Mouse (Mus musculus): ENCODE results near the gene Arhgef15. TPM values are rescaled to one million over a fixed set of nuclear protein-coding genes. Genes with fewer than 3 reads are reported as not detected.
A peak's percentile ranks its signal among the peaks of the same experiment; 100 is the strongest.
"Not testable (repeated sequence)": the region's sequence is repeated elsewhere in the genome, so short reads cannot be mapped to it uniquely, and the experiment has no call there.

Gene Arhgef15
- polyA plus RNA-seq, 1 experiment from 2014 or later, result 13.3 TPM

- Histone ChIP-seq H3K9me3 (replicated peaks) (no peaks in the 10 kb centered on the region), H3K27ac (ENCODE audit: poor library complexity, severe bottlenecking) (no peak overlapping the region), H3K27me3 (replicated peaks) (0 out of 2 replicates have a peak, but pooled peaks cover 10% of the 10 kb centered on the region), H3K36me3 (no peaks in the 10 kb centered on the region), H3K4me3 (no peak overlapping the region), H3K4me2 (no peak overlapping the region), H3K4me1 (replicated peaks) (peaks cover 29% of the 10 kb centered on the region), H3K9ac (no peak overlapping the region)
- ATAC-seq (ENCODE audit: insufficient number of reproducible peaks, low FRiP score), result no peak
- WGBS, result 34% methylated on average over 3 of the region's 3 CpGs
These were observed 8.6 kb upstream of the Arhgef15 start for GRCm38 (mm10) chr11:68965845-68966244.

GRCm38 (mm10) chr11:68965050-68965449, 7.8 kb upstream of the Arhgef15 start:
- Histone ChIP-seq H3K4me3 (no peak overlapping the region), H3K27ac (ENCODE audit: poor library complexity, severe bottlenecking) (no peak overlapping the region), H3K27me3 (replicated peaks) (0 out of 2 replicates have a peak, but pooled peaks cover 10% of the 10 kb centered on the region), H3K4me2 (no peak overlapping the region), H3K36me3 (no peaks in the 10 kb centered on the region), H3K9me3 (replicated peaks) (no peaks in the 10 kb centered on the region), H3K4me1 (replicated peaks) (peaks cover 22% of the 10 kb centered on the region), H3K9ac (no peak overlapping the region)
- no peak for ATAC-seq (ENCODE audit: insufficient number of reproducible peaks, low FRiP score)

GRCm38 (mm10) chr11:68963405-68963804, 6.1 kb upstream of the Arhgef15 start:
- Histone ChIP-seq H3K27ac (ENCODE audit: poor library complexity, severe bottlenecking) (no peak overlapping the region), H3K4me3 (no peak overlapping the region), H3K9ac (no peak overlapping the region), H3K36me3 (no peaks in the 10 kb centered on the region), H3K4me1 (replicated peaks) (peaks cover 12% of the 10 kb centered on the region), H3K27me3 (replicated peaks) (0 out of 2 replicates have a peak, but pooled peaks cover under 1% of the 10 kb centered on the region), H3K9me3 (replicated peaks) (no peaks in the 10 kb centered on the region), H3K4me2 (no peak overlapping the region)
- 68% methylated on average over 2 of the region's 2 CpGs for WGBS
- no peak for ATAC-seq (ENCODE audit: insufficient number of reproducible peaks, low FRiP score)

- WGBS, result 22% methylated on average over 11 of the region's 11 CpGs
- not testable (repeated sequence) for H3K9ac ChIP-seq; H3K27me3 ChIP-seq (replicated peaks); H3K36me3 ChIP-seq; H3K4me3 ChIP-seq; H3K27ac ChIP-seq (ENCODE audit: poor library complexity, severe bottlenecking); H3K9me3 ChIP-seq (replicated peaks); H3K4me1 ChIP-seq (replicated peaks); ATAC-seq (ENCODE audit: insufficient number of reproducible peaks, low FRiP score)
- H3K4me2 ChIP-seq, result peak overlapping the region; percentile 7; the same call in 1 of the 2 replicates
These were observed 4.9 kb upstream of the Arhgef15 start for GRCm38 (mm10) chr11:68962159-68962558.

- Histone ChIP-seq H3K9me3 (replicated peaks) (no peaks in the 10 kb centered on the region), H3K4me2 (no peak overlapping the region), H3K4me1 (replicated peaks) (peaks cover 6% of the 10 kb centered on the region; the same call in 1 of the 2 replicates), H3K27ac (ENCODE audit: poor library complexity, severe bottlenecking) (no peak overlapping the region), H3K4me3 (no peak overlapping the region), H3K36me3 (no peaks in the 10 kb centered on the region), H3K27me3 (replicated peaks) (peaks cover 5% of the 10 kb centered on the region), H3K9ac (no peak overlapping the region)
- 72% methylated on average over 3 of the region's 3 CpGs for WGBS
- no peak for ATAC-seq (ENCODE audit: insufficient number of reproducible peaks, low FRiP score)
These were observed 4.3 kb upstream of the Arhgef15 start for GRCm38 (mm10) chr11:68961596-68961995.

- Histone ChIP-seq H3K27me3 (replicated peaks) (peaks cover 33% of the 10 kb centered on the region), H3K4me3 (peak overlapping the region; percentile 44; the same call in 1 of the 2 replicates), H3K4me2 (peak overlapping the region; percentile 76; the same call in 1 of the 2 replicates), H3K36me3 (no peaks in the 10 kb centered on the region), H3K9me3 (replicated peaks) (no peaks in the 10 kb centered on the region), H3K4me1 (replicated peaks) (peaks cover 33% of the 10 kb centered on the region), H3K9ac (no peak overlapping the region), H3K27ac (ENCODE audit: poor library complexity, severe bottlenecking) (no peak overlapping the region)
- WGBS, result 74% methylated on average over 1 of the region's 1 CpGs
- no peak for ATAC-seq (ENCODE audit: insufficient number of reproducible peaks, low FRiP score)
These were observed 691 bp upstream of the Arhgef15 start for GRCm38 (mm10) chr11:68957971-68958370.

- H3K9me3 ChIP-seq (replicated peaks), result no peaks in the 10 kb centered on the region
- peaks cover 33% of the 10 kb centered on the region for H3K4me1 ChIP-seq (replicated peaks)
- 27% methylated on average over 13 of the region's 13 CpGs for WGBS
- peak overlapping the region; percentile 44 for H3K4me3 ChIP-seq
- no peaks in the 10 kb centered on the region for H3K36me3 ChIP-seq
- H3K27me3 ChIP-seq (replicated peaks), result peaks cover 40% of the 10 kb centered on the region
- H3K9ac ChIP-seq, result peak overlapping the region; percentile 42
- peak overlapping the region; percentile 76 for H3K4me2 ChIP-seq
- peak; percentile 68; the same call in 1 of the 2 replicates for ATAC-seq (ENCODE audit: insufficient number of reproducible peaks, low FRiP score)
- H3K27ac ChIP-seq (ENCODE audit: poor library complexity, severe bottlenecking), result peak overlapping the region; percentile 79
These were observed 583 bp downstream of the Arhgef15 start for GRCm38 (mm10) chr11:68956697-68957096.

GRCm38 (mm10) chr11:68956107-68956506, 1.2 kb downstream of the Arhgef15 start:
- H3K9ac ChIP-seq, result peak overlapping the region; percentile 42
- peak overlapping the region; percentile 79 for H3K27ac ChIP-seq (ENCODE audit: poor library complexity, severe bottlenecking)
- peak overlapping the region; percentile 76 for H3K4me2 ChIP-seq
- whole genome bisulfite sequencing, result 13% methylated on average over 3 of the region's 3 CpGs
- H3K4me1 ChIP-seq (replicated peaks), result peaks cover 33% of the 10 kb centered on the region
- 0 out of 2 replicates have a peak, but pooled peaks cover under 1% of the 10 kb centered on the region for H3K36me3 ChIP-seq
- H3K9me3 ChIP-seq (replicated peaks), result no peaks in the 10 kb centered on the region
- peak overlapping the region; percentile 44 for H3K4me3 ChIP-seq
- peaks cover 46% of the 10 kb centered on the region for H3K27me3 ChIP-seq (replicated peaks)
- ATAC-seq (ENCODE audit: insufficient number of reproducible peaks, low FRiP score), result peak; percentile 27

- Histone ChIP-seq H3K36me3 (0 out of 2 replicates have a peak, but pooled peaks cover 4% of the 10 kb centered on the region), H3K4me1 (replicated peaks) (peaks cover 33% of the 10 kb centered on the region), H3K9ac (peak overlapping the region; percentile 42; the same call in 1 of the 2 replicates), H3K4me2 (peak overlapping the region; percentile 76), H3K9me3 (replicated peaks) (no peaks in the 10 kb centered on the region), H3K27me3 (replicated peaks) (peaks cover 47% of the 10 kb centered on the region), H3K27ac (ENCODE audit: poor library complexity, severe bottlenecking) (peak overlapping the region; percentile 36), H3K4me3 (peak overlapping the region; percentile 48)
- WGBS, result 57% methylated on average over 5 of the region's 5 CpGs
- 0 out of 2 replicates have a peak, but pooled peaks have one; percentile 7 for ATAC-seq (ENCODE audit: insufficient number of reproducible peaks, low FRiP score)
These were observed 1.8 kb downstream of the Arhgef15 start for GRCm38 (mm10) chr11:68955473-68955872.

- no peak for ATAC-seq (ENCODE audit: insufficient number of reproducible peaks, low FRiP score)
- peak overlapping the region; percentile 48 for H3K4me3 ChIP-seq
- 2% methylated on average over 17 of the region's 17 CpGs for WGBS
- H3K27me3 ChIP-seq (replicated peaks), result peaks cover 51% of the 10 kb centered on the region
- H3K9me3 ChIP-seq (replicated peaks), result no peaks in the 10 kb centered on the region
- H3K27ac ChIP-seq (ENCODE audit: poor library complexity, severe bottlenecking), result no peak overlapping the region
- peak overlapping the region; percentile 68 for H3K9ac ChIP-seq
- peaks cover 33% of the 10 kb centered on the region for H3K4me1 ChIP-seq (replicated peaks)
- 0 out of 2 replicates have a peak, but pooled peaks cover 4% of the 10 kb centered on the region for H3K36me3 ChIP-seq
- peak overlapping the region; percentile 76 for H3K4me2 ChIP-seq
These were observed 2.9 kb downstream of the Arhgef15 start for GRCm38 (mm10) chr11:68954408-68954807.

- H3K9ac ChIP-seq, result peak overlapping the region; percentile 64
- ATAC-seq (ENCODE audit: insufficient number of reproducible peaks, low FRiP score), result no peak
- peak overlapping the region; percentile 48 for H3K4me3 ChIP-seq
- peaks cover 51% of the 10 kb centered on the region for H3K27me3 ChIP-seq (replicated peaks)
- 13% methylated on average over 13 of the region's 13 CpGs for WGBS
- peaks cover 4% of the 10 kb centered on the region; the same call in 1 of the 2 replicates for H3K36me3 ChIP-seq
- no peaks in the 10 kb centered on the region for H3K9me3 ChIP-seq (replicated peaks)
- peaks cover 33% of the 10 kb centered on the region for H3K4me1 ChIP-seq (replicated peaks)
- H3K4me2 ChIP-seq, result peak overlapping the region; percentile 76
- no peak overlapping the region for H3K27ac ChIP-seq (ENCODE audit: poor library complexity, severe bottlenecking)
These were observed 3.4 kb downstream of the Arhgef15 start for GRCm38 (mm10) chr11:68953903-68954302.
